Mouse (Mus musculus) CD4-positive helper T cell, adult 2 months (primary cell): ENCODE results near the gene 4931428F04Rik.

ENCODE experiments used
- DNase-seq: peaks from one replicate; pipeline ENCODE4 v3.0.0-alpha.2; 2012; ENCODE audit warnings: low read depth, missing footprints, low spot score

Gene 4931428F04Rik

DNA sequence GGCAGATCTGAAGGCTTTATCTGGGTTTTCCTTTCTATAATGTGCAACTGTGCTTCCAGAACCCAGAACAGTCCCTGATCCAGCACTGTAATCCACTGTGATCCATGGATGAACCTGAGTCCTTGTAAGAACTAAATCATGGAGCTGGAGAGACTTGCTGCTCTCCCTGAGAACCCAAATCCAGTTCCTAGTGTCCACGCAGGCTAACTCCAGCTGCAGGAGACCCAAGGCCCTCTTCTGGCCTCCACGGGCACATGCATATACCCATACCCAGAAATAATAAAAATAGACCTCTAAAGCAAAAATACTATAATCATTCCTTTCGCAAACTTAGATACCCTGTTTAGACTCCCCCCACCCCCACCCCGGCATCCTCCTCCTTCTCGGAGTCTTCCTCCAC is 1.4 kb downstream of the 4931428F04Rik start:
- DNase-seq: no peak

DNA sequence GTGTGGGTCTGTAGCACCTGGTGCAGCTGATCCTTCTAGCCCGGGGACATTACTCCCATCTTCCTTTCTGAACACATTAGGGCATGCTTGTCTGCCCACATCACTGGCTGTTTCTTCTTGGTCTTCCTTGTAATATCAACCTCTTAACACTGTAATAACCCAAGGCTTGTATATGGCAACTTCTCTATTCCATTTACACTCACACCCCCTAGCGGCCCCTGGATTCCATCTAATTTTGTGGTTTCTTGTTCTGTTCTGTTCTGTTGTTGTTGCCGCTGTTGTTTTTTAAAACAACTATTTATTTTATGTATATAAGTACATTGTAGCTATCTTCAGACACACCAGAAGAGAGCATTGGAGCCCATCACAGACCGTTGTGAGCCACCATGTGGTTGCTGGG is 2.8 kb downstream of the 4931428F04Rik start:
- DNase-seq: no peak

DNA sequence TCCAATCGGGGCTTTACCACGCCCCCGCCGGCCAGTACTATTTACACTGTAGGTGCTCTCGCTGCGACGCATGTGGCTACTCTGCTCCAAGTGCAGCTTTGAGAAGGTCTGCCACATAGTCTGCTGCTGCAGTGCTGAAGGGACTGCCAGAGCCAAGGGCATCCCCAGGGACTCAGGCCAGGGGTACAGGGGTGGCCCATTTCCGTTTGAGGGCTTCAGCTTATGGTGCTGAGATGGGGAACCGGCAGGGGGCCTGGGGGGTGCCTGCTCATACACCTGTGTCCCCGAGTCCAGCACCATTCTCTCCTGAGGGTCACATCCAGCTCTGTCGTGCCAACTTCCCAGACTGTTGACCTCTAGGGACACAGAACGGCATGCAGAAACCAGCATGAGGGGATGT is 4.2 kb downstream of the 4931428F04Rik start:
- DNase-seq: no peak

DNA sequence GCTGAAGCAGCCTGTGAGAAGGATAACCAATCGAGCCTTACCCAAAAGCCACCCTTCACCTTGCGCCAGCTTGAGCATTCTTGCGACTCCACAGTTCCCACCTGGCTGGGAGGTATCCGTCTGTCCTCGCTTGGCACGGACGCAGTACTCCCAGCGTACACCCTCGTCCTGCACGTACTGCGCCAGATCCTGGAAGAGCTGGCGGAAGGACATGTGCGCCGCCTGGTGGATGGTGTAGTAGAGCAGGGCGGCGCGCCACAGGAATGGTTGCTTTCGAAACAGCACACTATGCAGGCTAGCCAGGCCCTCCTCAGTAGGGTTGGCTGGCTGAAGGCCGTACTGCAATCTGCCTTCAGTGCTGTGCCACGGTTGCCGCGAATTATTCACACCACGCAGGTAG is 6.6 kb downstream of the 4931428F04Rik start:
- DNase-seq: peak; percentile 63

DNA sequence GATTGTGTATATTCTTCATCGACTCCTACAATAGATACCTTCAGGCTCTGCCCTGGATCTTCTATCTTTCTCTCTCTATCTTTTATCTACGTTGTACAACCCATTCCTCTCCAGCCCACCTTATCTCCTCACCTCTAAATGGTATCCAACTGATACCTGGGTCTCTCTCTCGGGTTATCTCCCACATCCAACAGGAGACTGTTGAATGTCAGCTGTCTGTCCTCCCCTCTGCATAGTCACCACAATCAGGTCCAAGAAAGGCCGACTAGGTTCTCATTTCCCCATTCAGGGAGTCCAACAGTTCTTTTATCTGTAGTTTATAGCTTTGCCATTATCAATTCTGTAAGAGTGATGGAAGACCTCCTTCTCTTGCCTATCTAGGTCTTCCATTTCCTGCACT is 7.4 kb downstream of the 4931428F04Rik start:
- no peak for DNase-seq

DNA sequence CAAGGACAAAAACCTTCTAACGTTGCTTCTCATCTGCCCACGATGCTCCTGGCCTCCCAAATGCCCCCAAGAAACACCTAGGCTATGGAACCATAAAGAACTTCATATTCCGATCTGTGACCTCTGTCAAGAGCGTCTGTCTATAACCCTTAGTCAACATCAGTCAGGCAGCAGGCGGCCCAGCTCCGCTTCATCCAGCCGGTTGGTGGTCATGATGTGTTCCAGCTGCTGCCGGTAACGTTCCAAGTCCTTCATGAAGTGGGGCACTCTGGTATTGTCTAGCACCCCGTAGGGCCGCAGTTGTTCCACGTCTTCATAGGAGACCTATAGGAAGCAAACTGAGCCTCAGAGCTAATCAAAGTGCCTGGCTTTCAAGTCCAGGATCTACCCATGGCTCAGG is 7.8 kb downstream of the 4931428F04Rik start:
- DNase-seq: no peak

DNA sequence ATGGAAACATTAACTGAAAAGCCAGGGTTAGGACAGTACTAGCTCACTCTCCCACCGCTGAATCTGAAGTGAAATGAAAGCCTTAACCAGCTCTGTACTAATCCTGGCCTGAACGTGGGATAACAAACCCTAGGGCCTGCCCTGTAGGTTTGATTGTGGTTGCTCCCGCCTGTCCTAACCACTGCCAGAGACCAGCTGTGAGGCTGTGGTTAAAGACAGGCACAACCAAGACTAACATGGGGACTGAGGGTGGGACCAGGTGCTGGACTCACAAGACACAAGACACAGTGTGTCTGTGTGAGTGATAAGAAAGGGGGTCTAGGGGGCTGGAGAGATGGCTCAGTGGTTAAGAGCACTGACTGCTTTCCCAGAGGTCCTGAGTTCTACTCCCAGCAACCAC is 9.1 kb downstream of the 4931428F04Rik start:
- no peak for DNase-seq

DNA sequence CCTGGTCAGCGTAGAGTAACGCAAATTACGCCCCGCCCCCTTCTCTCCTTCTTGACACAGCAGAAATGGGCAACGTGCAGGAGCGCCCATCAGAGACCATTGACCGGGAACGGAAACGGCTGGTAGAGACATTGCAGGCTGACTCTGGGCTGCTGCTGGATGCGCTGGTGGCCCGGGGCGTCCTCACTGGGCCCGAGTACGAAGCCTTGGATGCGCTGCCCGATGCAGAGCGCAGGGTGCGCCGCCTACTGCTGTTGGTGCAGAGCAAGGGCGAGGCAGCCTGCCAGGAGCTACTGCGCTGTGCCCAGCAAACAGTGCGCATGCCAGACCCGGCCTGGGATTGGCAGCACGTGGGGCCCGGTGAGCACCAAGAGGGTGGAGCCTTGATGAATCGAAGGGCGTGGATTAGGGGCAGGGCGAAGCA is 10.7 kb downstream of the 4931428F04Rik start:
- peak; percentile 75 for DNase-seq

DNA sequence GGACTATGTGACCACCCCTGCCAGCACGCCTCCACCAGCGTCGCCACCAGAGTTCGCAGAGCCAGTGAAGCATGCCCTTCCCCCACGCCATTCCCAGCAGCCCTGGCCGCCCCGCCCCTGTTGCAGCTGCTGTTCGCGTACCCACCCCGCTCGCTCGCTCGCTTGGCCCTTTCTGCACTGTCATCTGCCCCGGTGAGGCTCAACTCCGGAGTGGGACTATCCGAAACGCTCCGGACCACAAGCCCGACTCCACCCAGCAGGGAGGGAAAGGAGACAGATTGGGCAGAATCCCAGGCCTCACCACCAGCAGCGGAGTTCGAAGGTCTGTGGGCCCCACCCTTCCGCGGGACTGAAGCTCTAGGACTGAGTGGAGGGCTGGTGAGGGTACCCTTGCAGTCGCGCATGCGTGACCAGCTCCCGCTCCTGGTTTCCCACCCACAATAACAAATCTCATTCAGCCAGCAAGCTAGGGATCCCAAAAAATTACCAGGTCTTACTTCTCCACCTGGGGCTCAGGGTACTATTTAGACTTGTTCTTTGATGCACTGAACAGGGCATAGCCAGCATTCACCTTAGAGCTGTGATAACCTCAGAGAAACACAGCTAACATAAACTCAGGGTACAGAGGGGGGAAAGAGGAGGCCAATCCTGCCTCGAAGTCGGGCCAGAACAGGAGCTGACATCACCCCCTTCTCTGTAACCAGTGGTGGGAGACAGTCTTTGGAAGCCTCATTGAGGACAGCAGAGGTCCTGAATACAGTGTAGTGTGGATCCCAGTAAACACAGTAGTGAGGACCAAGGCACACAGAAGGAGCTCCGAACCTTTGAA is 13.2 kb downstream of the 4931428F04Rik start:
- no peak for DNase-seq

DNA sequence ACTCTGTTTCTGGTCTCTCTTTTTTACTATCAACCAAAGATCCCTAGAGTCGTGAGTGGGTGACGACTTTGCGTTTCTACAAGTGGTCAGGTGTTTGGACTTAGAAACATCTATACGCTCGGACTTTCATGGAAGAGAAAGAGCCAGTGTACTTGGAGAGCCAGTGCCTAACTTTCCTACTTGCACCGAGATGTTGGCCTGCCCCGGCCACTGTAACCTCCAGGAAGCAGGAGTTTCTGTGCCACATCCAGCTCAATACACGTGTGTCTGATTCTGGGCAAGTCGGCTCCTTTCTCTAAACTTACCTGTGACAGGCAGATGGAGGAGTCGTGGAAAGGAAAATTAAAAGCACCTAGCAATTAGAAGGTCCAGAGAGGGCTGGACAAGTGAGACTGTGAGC is 13.8 kb downstream of the 4931428F04Rik start, which contains the start of gene Nol3:
Gene Nol3, plus strand, starts transcription at position 301 of the 400 bp plus-strand sequence.
- DNase-seq: no peak

DNA sequence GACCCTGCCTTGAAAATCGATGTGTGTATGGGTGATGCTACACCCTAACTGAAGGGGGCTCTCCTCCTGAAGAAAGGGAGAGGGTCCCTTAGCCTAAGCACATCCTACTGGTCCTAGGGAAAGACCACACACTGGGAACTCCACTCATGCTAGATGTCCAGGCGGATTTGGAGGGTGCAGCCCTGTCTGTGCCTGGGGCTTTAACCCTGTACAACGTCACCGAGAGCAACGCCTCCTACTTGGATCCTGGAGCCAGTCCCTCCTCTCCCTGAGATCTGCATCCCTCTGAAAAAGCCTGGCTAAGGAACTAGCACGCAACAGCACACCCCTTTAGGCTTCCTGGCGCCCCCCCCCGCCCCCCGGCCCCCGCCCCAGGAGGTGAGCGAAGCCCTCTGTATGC is 14.3 kb downstream of the 4931428F04Rik start:
- DNase-seq: no peak

DNA sequence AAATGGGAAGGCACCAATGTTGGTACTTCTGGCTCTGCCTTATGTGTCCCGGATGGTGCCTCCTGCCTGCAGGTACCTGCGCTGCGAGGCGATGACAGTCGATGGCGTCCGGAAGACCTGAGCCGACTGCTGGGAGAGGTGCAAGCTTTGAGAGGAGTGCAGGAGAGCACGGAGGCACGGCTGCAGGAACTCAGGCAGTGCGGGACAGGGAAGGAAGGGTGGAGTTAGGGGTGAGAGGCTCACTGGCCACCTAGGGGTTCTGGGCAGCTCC is 18.8 kb downstream of the 4931428F04Rik start:
- no peak for DNase-seq

DNA sequence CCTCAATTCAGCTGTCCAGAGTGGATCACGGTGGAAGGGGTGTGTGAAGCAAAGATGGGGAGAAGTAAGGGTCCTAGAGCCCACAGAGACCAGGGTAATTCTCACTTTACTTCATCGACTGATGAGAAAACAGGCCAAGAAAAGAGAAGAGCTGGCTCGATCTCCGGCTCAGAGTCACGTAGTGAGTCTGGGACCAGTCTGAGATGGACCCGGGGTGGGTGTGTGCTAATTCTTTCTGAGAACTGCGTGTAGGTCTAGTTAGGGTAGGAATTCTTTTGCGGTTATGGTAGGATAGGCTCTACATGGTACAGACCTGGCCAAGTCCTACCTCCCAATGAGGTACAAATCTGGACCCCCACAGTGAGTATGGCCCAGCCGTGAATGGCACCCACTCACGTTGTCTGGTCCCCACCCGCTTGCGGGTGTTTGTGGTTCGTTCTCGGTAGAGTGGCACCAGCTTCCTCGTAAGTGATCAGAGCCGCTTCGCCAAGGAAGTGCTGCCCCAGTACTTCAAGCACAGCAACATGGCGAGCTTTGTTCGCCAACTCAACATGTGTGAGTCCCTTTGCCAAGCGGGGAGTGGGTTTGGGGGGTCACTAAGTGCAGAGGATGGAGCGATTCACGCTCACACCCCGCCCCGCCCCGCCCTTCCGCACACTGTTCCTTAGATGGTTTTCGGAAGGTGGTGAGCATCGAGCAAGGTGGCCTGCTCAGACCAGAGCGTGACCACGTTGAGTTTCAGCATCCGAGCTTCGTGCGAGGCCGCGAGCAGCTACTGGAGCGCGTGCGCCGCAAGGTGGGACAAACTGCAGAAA is 19.4 kb downstream of the 4931428F04Rik start:
- DNase-seq: no peak

DNA sequence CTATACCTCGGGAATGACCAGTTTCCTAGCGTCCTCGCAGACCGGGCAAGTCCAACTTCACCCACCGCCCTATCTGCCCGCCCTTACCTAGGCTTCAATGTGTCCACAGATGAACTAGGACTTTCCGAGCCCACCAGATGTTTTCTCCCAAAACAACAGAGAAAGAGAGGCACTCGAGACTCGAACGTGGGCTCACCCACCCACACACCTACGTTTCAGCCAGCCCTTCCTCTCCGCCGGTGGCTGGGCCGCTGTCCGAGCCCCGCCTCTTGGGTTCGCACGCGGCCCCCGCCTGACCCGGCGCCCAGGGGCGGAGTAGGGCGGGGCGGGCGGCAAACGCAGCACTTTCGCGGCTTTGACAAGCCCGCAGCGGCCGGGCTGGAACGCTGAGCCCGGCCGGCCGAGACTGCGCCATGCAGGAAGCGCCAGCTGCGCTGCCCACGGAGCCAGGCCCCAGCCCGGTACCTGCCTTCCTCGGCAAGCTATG is 20.2 kb downstream of the 4931428F04Rik start, which contains the start of gene Hsf4:
Gene Hsf4, plus strand, starts transcription at position 341 of the 487 bp plus-strand sequence.
- DNase-seq: peak; percentile 52

DNA sequence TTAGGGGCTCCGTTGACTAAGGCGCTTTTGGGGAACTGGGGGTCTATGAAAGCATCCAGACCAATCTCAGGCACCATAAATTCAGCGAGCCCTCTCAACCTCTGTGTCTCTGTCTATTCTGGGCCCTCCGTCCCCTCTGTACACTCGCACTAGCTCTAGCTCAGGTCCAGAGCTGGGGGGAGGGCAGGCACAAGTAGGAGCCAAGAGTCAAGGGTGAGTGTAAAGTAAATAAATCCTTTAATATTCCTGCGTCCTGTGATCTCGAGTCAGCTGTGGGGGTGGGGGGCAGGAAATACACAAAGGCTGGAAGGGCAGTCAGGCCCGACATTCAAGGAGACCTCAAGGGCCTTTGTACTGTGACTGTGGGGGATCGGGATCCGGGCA is 20.6 kb downstream of the 4931428F04Rik start:
- DNase-seq: no peak

DNA sequence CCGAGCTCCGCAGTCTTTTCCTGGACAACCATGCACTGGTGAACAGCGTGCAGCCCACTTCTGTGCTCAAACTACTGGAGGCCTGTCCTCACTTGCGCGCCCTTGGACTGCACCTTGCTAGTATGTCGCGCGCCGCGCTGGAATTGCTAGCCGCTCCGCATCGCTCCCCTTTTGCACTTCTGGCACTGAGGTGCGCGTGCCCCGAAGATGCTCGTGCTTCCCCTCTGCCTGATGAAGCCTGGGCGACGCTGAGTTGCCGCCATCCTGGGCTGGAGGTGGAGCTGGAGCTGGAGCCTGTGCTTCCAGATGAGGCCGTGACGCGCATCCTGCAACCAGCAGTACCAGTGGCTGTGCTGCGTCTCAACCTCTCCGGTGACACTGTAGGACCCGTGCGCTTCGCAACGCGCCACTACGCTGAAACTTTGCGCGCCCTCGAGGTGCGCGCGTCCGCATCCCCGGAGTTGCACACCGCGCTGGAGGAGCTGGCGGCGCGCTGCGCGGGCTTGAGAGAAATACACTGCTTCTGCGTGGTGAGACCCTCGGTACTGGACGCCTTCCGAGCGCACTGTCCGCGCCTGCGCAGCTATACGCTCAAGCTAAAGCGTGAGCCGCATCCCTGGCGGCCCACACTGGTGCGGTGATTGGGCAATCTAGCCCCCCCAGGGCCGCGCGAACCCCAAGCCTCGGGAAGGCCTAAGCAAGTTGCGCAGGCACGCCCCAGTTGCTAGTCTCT is 21.2 kb downstream of the 4931428F04Rik start:
- no peak for DNase-seq

DNA sequence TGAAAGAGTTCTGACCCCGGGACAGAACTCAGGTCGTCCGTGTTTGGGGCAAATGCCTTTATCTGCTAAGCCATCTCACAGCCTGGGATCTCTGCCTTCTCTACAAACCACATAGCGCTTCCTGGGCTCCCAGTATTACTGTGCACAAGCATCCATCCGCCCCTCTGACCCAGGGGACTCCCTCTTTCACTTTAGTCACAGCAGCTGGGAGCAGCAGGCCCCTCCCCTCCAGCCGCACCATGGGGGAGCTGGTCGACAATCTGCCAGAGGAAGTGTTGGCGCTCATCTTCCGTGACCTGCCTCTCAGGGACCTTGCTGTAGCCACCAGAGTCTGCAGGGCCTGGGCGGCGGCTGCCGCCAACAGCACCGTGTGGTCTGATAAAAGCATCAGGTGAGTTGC is 22.9 kb downstream of the 4931428F04Rik start:
- peak; percentile 79 for DNase-seq

DNA sequence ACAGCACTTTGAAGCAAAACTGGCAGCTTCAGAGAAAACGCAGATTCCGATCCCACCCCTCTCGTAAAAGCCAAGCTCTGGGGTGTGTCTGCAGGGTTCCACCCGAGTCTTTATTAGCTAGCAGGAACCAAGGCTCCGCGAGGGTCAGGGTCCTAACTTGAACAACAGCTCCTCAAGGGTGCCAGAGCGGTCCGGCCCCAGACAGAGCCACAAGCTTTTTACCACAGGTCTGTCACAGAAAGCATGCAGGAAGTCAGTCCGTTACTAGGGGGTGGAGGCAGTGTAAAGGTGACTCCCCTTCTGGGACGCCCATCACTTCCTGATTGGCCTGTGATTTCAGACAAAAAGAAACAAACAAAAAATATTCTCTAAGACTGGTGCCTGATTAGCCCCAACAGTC is 24.5 kb downstream of the 4931428F04Rik start:
- peak; percentile 86 for DNase-seq

DNA sequence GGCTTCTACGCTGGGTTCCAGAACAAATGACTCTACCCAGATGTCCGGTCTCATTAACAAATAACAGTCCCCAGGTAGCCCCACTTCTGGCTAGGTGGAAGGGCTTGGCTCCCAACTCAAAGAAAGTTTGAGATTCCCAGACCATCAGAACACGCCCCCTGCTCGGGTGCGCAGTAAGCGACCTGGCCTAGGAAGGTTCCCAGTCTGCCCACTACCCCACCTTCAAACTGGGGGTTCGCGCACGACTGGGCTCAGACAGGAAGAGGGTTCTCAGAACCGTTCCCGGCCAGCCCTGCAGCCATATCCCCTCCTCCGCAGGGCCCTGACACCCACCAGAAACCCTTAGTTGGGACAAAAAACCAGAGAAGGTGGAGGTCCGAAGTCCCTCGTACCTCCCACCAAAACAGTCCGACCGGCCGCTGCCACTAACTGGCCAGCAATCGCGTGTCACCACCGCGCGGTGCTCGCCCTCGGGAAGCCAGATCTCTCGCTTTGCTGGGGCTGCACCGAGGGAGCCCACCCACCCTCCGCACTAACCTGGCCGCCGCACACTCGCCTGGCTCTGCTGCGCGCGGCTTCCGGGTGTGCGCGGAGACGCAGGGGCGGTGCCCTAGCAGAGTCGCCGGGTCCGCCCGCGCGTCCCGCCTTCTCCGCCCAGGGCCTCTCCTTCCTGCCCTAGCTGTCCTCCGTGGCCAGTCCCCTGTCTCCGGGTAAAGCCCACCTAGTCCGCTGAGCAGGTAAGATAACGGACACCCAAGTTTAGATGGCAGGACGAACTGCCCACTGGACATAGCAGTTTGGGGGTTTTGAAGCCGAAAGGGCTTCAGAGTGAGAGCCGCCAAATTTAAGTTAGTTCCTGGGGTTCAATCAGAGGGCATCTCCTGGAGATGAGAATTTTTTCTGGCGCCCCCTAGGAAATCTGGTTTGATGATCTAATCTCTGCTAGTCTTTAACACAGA is 25.4 kb downstream of the 4931428F04Rik start, which contains the start of the genes Tradd and Fbxl8:
Gene Tradd, minus strand, starts transcription at position 586 of the 959 bp plus-strand sequence.
Gene Fbxl8, plus strand, starts transcription at position 625 of the 959 bp plus-strand sequence.
- peak; percentile 85 for DNase-seq

DNA sequence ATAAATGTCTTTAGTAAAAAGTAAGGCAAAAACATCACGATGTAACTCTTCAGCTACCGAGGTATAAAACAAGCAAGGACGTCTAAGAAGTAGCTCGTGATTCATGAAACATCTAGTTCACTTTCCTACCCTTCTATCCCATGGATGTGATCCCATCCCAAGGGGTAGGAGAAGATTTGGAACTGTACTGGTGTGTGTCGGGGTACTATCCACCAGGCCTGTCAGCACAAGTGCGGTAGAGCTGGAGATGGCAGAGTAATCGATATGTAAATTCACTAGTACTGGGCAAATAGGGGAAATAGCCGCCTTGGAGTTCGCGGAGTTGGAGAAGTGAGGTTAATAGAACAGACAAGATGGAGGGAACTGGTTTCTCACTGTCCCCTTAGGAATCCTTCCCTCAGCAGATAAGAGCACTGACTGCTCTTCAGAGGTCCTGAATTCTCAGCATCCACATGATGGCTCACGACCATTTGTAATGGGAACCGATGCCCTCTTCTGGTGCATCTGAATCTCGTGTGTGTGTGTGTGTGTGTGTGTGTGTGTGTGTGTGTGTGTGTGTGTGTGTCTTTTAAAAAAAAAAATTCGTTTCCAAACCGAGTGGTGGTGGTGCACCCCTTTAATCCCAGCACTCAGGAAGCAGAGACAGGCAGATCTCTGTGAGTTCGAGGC is 26.3 kb downstream of the 4931428F04Rik start:
- no peak for DNase-seq
